Mouse (Mus musculus) forebrain, embryonic 10.5 days (tissue): ENCODE results near the gene Vmn2r110. TPM values are rescaled to one million over a fixed set of nuclear protein-coding genes. Genes with fewer than 3 reads are reported as not detected.

Source experiments
- DNase-seq: peaks from one replicate; pipeline ENCODE4 v3.0.0-alpha.2; 2017; ENCODE audit warnings: low spot score; ENCODE audit errors: extremely low spot score
- H3K27ac ChIP-seq: fragments of 300-500 bp; sonication (generic); 2 replicates; pipeline ENCODE4 v1.5.1; 2016; ENCODE audit warnings: mild to moderate bottlenecking
- H3K27me3 ChIP-seq: fragments of 300-500 bp; sonication (generic); 2 replicates; pipeline ENCODE4 v1.6.1; 2016; ENCODE audit warnings: mild to moderate bottlenecking; ENCODE audit not compliant: poor library complexity, severe bottlenecking
- H3K36me3 ChIP-seq: fragments of 300-500 bp; sonication (generic); replicated peaks from 2 replicates; pipeline ENCODE4 v1.6.1; 2016; ENCODE audit warnings: mild to moderate bottlenecking, moderate library complexity
- H3K4me1 ChIP-seq: fragments of 300-500 bp; sonication (generic); 2 replicates; pipeline ENCODE4 v1.6.1; 2016
- H3K4me3 ChIP-seq: fragments of 300-500 bp; sonication (generic); 2 replicates; pipeline ENCODE4 v1.5.1; 2016; ENCODE audit warnings: mild to moderate bottlenecking, moderate library complexity
- H3K9me3 ChIP-seq: fragments of 300-500 bp; sonication (generic); 2 replicates; pipeline ENCODE4 v1.6.1; 2016; ENCODE audit warnings: mild to moderate bottlenecking, moderate library complexity
- WGBS: fragments of 180-500 bp; shearing (Covaris S2); methylation state at CpG from one replicate; pipeline ENCODE4 v1.1.7; 2016; 5-methylcytosine and 5-hydroxymethylcytosine counted together
- polyA plus RNA-seq: library from polyadenylated mRNA; unstranded; fragments of >200 nt; fragmentation: Nextera tagmentation; extraction: Ambion mirVana; gene quantifications from 2 replicates; pipeline ENCODE4 v1.2.1, GENCODE M21; 2016

Gene Vmn2r110
- 0.01 and 0.05 TPM in 2 replicates for polyA plus RNA-seq

- Histone ChIP-seq H3K36me3 (no peaks in the 10 kb centered on the region), H3K4me3 (no peak within 1 kb of the TSS), H3K4me1 (no peaks in the 10 kb centered on the region), H3K27ac (no peak within 1 kb of the TSS), H3K27me3 (no peaks in the 10 kb centered on the region), H3K9me3 (peaks cover 7% of the 10 kb centered on the region; the same call in 1 of the 2 replicates)
- 53% methylated on average over 1 of the region's 1 CpGs for WGBS
- no peak for DNase-seq
These were observed at the start of gene Vmn2r110 for GRCm38 (mm10) chr17:20596323-20596722. Gene Vmn2r110 (minus strand): TSS chr17:20596423.

- no peaks in the 10 kb centered on the region for H3K36me3 ChIP-seq
- DNase-seq: no peak
- H3K27me3 ChIP-seq: no peaks in the 10 kb centered on the region
- H3K4me3 ChIP-seq: no peak within 1 kb of the TSS
- H3K27ac ChIP-seq: no peak within 1 kb of the TSS
- H3K9me3 ChIP-seq: peaks cover 21% of the 10 kb centered on the region
- H3K4me1 ChIP-seq: no peaks in the 10 kb centered on the region
These were observed 28.6 kb upstream of the Vmn2r110 start, which contains the start of gene Fpr-rs3 for GRCm38 (mm10) chr17:20624777-20625176. Gene Fpr-rs3 (minus strand): TSS chr17:20624877.

- Histone ChIP-seq H3K9me3 (peaks cover 5% of the 10 kb centered on the region; the same call in 1 of the 2 replicates), H3K27ac (no peak within 1 kb of the TSS), H3K4me1 (no peaks in the 10 kb centered on the region), H3K36me3 (no peaks in the 10 kb centered on the region), H3K27me3 (no peaks in the 10 kb centered on the region), H3K4me3 (no peak within 1 kb of the TSS)
- WGBS: 92% methylated on average over 1 of the region's 1 CpGs
- DNase-seq: no peak
These were observed 31.6 kb downstream of the Vmn2r110 start, which contains the start of gene Vmn2r109 for GRCm38 (mm10) chr17:20564656-20565055. Gene Vmn2r109 (minus strand): TSS chr17:20564756.

Other genes with a start within 250 kb of the Vmn2r110 start
- gene Vmn1r224, start 182.3 kb downstream of the Vmn2r110 start, polyA plus RNA-seq: not detected in 2 replicates
- gene Vmn2r108, start 115.1 kb downstream of the Vmn2r110 start, polyA plus RNA-seq: not detected in 2 replicates
- gene Vmn1r225, start 98.3 kb downstream of the Vmn2r110 start, polyA plus RNA-seq: not detected in 2 replicates
- not detected in 2 replicates for gene Vmn2r109, start 31.7 kb downstream of the Vmn2r110 start, polyA plus RNA-seq
- not detected in 2 replicates for gene Fpr-rs3, start 28.5 kb upstream of the Vmn2r110 start, polyA plus RNA-seq
- gene Vmn1r226, start 86.4 kb upstream of the Vmn2r110 start, polyA plus RNA-seq: not detected in 2 replicates
- not detected in 2 replicates for gene Vmn1r227, start 133.4 kb upstream of the Vmn2r110 start, polyA plus RNA-seq
- gene Vmn1r228, start 189.7 kb upstream of the Vmn2r110 start, polyA plus RNA-seq: not detected in 2 replicates
- not detected in 2 replicates for gene Vmn1r229, start 215.1 kb upstream of the Vmn2r110 start, polyA plus RNA-seq
- gene Vmn1r230, start 244.0 kb upstream of the Vmn2r110 start, polyA plus RNA-seq: not detected in 2 replicates